Mouse (Mus musculus) liver, embryonic 11.5 days (tissue): Measurements from ENCODE around the gene Hecw2. TPM values are rescaled to one million over a fixed set of nuclear protein-coding genes. Genes with fewer than 3 reads are reported as not detected.

Experiments used
- ATAC-seq: fragments of 200-750 bp; cut with Nextera tagmentation; replicated peaks from 2 replicates; pipeline ENCODE4 v1.8.0; 2017; ENCODE audit warnings: moderate number of reproducible peaks, mild to moderate bottlenecking, moderate TSS enrichment, moderate library complexity; ENCODE audit not compliant: low FRiP score
- DNase-seq: peaks from one replicate; pipeline ENCODE4 v3.0.0-alpha.2; 2017; ENCODE audit warnings: low spot score
- H3K27ac ChIP-seq: fragments of 300-500 bp; sonication (generic); 2 replicates; pipeline ENCODE4 v1.5.1; 2014; ENCODE audit warnings: mild to moderate bottlenecking, low read depth, low read length, control low read depth
- H3K27me3 ChIP-seq: fragments of 300-500 bp; sonication (generic); replicated peaks from 2 replicates; pipeline ENCODE4 v1.6.1; 2014; ENCODE audit warnings: low read length, mixed read lengths; ENCODE audit not compliant: control insufficient read depth, insufficient read depth
- H3K36me3 ChIP-seq: fragments of 300-500 bp; sonication (generic); 2 replicates; pipeline ENCODE4 v1.6.1; 2014; ENCODE audit warnings: mild to moderate bottlenecking, low read length, moderate library complexity, mixed read lengths; ENCODE audit not compliant: control insufficient read depth, insufficient read depth
- H3K4me1 ChIP-seq: fragments of 300-500 bp; sonication (generic); replicated peaks from 2 replicates; pipeline ENCODE4 v1.6.1; 2014; ENCODE audit warnings: low read length, mixed read lengths; ENCODE audit not compliant: control insufficient read depth, insufficient read depth
- H3K4me2 ChIP-seq: fragments of 300-500 bp; sonication (generic); 2 replicates; pipeline ENCODE4 v1.6.1; 2014; ENCODE audit warnings: mild to moderate bottlenecking, control low read depth, moderate library complexity
- H3K4me3 ChIP-seq: fragments of 300-500 bp; sonication (generic); 2 replicates; pipeline ENCODE4 v1.5.1; 2014; ENCODE audit warnings: low read depth, low read length, control low read depth
- H3K9ac ChIP-seq: fragments of 300-500 bp; sonication (generic); 2 replicates; pipeline ENCODE4 v1.6.1; 2014; ENCODE audit warnings: low read depth, low read length, control low read depth
- H3K9me3 ChIP-seq: fragments of 300-500 bp; sonication (generic); 2 replicates; pipeline ENCODE4 v1.6.1; 2016; ENCODE audit warnings: low read length, inconsistent platforms, mixed read lengths; ENCODE audit not compliant: control insufficient read depth
- WGBS: fragments of 180-500 bp; shearing (Covaris S2); extraction: QIAGEN DNeasy Blood & Tissue Kit; methylation state at CpG from one replicate; pipeline ENCODE4 v1.1.7; 2014; 5-methylcytosine and 5-hydroxymethylcytosine counted together
- polyA plus RNA-seq: library from polyadenylated mRNA; unstranded; fragments of >200 nt; fragmentation: Nextera tagmentation; extraction: Ambion mirVana; gene quantifications from 2 replicates; pipeline ENCODE4 v1.2.1, GENCODE M21; 2014

Hecw2 gene
- polyA plus RNA-seq, 1 experiment from 2014 or later, result 1.8 TPM

DNA sequence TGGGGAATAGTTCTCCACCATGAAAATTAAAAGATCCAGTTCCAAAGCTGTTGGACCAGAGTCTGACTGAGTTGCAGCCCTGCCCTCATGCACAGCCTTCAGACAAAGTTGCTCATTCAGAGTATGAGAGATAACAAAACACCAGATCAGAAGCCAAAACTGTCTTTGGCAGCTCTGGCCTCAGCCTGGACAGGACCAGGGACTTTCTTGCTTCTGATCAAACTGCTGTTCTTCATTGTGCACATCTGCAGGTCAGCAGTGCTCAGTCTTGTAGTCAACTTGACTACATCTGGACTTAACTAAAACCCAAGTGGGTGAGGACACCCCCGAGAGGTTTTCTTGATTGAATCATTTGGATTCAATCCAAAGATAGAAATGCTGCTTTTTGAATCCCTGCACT, 120.5 kb downstream of the Hecw2 start:
- no peak overlapping the region for H3K9ac ChIP-seq
- WGBS, result 71% methylated on average over 1 of the region's 1 CpGs
- H3K4me2 ChIP-seq, result no peak overlapping the region
- no peaks in the 10 kb centered on the region for H3K36me3 ChIP-seq
- ATAC-seq (no peak), DNase-seq (no peak)
- H3K9me3 ChIP-seq, result no peaks in the 10 kb centered on the region
- H3K4me1 ChIP-seq, result no peaks in the 10 kb centered on the region
- H3K27me3 ChIP-seq, result no peaks in the 10 kb centered on the region
- no peak overlapping the region for H3K4me3 ChIP-seq
- no peak overlapping the region for H3K27ac ChIP-seq

DNA sequence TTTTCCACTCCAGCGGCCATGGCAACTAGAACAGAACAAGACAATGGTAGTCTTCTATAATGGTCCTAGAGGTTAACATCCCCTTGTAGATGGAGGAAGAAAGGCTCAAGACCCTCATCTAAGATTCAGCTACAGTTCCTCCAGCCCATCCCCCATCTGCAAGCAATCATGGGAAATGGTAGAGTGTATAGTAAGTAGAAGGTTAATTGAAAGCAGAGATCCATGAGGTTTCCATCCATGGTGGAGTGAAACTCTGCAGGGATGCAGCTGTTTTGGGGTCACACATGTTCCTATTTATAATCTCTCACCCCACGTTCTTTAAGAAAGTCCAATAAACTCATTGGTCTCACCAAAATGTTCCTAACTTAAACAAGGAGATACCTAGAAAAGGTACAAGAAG, 124.8 kb downstream of the Hecw2 start:
- Histone ChIP-seq H3K27ac (no peak overlapping the region), H3K27me3 (no peaks in the 10 kb centered on the region), H3K4me1 (no peaks in the 10 kb centered on the region; the same call in 1 of the 2 replicates), H3K36me3 (no peaks in the 10 kb centered on the region), H3K4me2 (no peak overlapping the region), H3K9me3 (no peaks in the 10 kb centered on the region), H3K4me3 (no peak overlapping the region), H3K9ac (no peak overlapping the region)
- ATAC-seq, result no peak
- 69% methylated on average over 2 of the region's 2 CpGs for WGBS
- no peak for DNase-seq

- Histone ChIP-seq H3K27ac (no peak overlapping the region), H3K4me3 (no peak overlapping the region), H3K27me3 (no peaks in the 10 kb centered on the region), H3K9me3 (no peaks in the 10 kb centered on the region), H3K4me2 (no peak overlapping the region), H3K36me3 (no peaks in the 10 kb centered on the region), H3K9ac (no peak overlapping the region), H3K4me1 (no peaks in the 10 kb centered on the region; the same call in 1 of the 2 replicates)
- DNase-seq (no peak), ATAC-seq (no peak)
- WGBS, result 76% methylated on average over 1 of the region's 1 CpGs
Observed at GRCm38 (mm10) chr1:54068248-54068647, 126.7 kb downstream of the Hecw2 start.

DNA sequence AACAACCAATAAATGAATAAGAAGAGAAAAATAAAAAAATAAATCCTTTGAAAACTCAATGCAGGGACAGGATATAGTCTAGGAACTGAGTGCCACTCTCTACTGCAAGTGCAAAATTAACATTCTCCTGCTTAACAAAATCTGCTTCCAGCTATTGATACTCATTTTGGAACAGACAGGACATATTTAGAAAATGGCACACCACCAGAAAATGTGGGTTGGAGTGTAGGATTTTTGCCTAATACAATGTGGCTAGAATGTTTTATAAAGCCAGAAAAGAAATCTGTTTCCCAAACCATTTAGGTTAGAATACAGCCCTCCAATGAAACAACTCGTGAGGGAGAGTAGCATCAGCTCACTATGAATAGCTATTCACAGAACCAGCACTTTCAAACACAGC, 129.5 kb downstream of the Hecw2 start:
- Histone ChIP-seq H3K9ac (no peak overlapping the region), H3K36me3 (no peaks in the 10 kb centered on the region), H3K4me3 (no peak overlapping the region), H3K27me3 (no peaks in the 10 kb centered on the region), H3K4me1 (no peaks in the 10 kb centered on the region; the same call in 1 of the 2 replicates), H3K4me2 (no peak overlapping the region), H3K27ac (no peak overlapping the region), H3K9me3 (no peaks in the 10 kb centered on the region)
- 68% methylated on average over 1 of the region's 1 CpGs for WGBS
- no peak for ATAC-seq
- no peak for DNase-seq

DNA sequence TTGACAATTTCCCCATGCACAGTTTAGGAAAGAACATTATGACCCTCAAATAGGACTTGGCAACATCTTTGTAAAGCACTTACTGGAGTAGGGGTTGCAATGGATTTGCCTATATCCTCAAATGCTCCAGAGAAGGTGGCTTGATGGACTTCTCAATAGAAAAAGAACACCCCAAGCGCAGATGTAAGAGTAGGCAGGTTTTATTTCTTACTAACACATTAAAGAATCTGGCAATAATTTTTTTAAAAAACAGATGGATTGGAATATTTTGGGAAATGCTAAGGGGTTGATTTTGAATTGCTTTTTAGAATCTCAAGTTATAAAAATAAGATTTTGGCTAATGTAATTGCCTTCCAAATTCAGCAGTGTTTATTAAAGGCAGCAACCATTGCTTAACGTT, 133.9 kb downstream of the Hecw2 start:
- Histone ChIP-seq H3K4me2 (no peak overlapping the region), H3K27ac (no peak overlapping the region), H3K36me3 (no peaks in the 10 kb centered on the region), H3K9me3 (no peaks in the 10 kb centered on the region), H3K27me3 (no peaks in the 10 kb centered on the region), H3K4me1 (no peaks in the 10 kb centered on the region), H3K4me3 (no peak overlapping the region), H3K9ac (no peak overlapping the region)
- DNase-seq (no peak), ATAC-seq (no peak)
- WGBS, result 87% methylated on average over 2 of the region's 2 CpGs

DNA sequence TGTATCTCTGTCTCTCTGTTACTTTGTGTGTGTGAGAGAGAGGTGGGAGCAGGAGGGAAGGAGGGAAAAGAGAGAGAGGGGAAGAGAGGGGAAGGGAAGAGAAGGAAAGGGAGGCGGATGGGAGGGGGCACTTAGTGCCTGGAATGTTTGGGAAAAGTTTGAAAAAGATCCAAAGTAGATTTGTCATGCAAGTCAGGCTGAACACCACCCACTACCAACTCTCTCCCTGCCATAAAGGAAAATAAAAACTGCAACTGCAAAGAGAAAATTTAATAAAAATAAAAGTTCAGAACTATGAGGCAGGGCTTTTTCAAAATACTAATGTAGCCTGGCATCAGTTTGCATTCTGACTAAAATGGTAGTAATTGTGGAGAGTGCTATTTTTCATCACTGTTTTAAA, 135.2 kb downstream of the Hecw2 start:
- DNase-seq (no peak), ATAC-seq (no peak)
- Histone ChIP-seq H3K4me2 (no peak overlapping the region), H3K9ac (no peak overlapping the region), H3K4me1 (no peaks in the 10 kb centered on the region), H3K9me3 (no peaks in the 10 kb centered on the region), H3K4me3 (no peak overlapping the region), H3K36me3 (no peaks in the 10 kb centered on the region), H3K27me3 (no peaks in the 10 kb centered on the region), H3K27ac (no peak overlapping the region)
- WGBS, result 95% methylated on average over 1 of the region's 1 CpGs

DNA sequence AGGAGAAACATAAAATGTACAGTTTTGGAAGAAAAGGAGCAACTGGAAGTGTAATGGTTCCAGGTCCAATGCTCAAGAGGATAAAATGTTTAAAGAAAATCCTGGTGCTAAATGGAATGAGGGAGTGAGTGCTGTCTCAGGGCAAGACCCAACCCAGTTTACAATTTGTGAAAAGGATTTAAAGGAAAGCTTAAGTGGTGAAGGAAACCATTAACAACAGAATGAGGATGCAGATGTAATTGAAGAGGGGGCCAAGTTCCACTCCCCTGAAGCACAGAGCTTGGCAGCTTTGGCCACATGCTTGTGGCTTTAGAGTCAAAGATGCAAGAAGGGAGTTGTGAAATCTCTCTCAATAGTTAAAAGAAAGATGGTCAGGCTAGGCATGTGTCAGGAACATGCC, 142.2 kb downstream of the Hecw2 start:
- H3K4me3 ChIP-seq, result no peak overlapping the region
- H3K27me3 ChIP-seq, result no peaks in the 10 kb centered on the region
- no peak overlapping the region for H3K4me2 ChIP-seq
- DNase-seq, result no peak
- H3K9me3 ChIP-seq, result no peaks in the 10 kb centered on the region
- H3K27ac ChIP-seq, result no peak overlapping the region
- ATAC-seq, result no peak
- H3K9ac ChIP-seq, result no peak overlapping the region
- H3K36me3 ChIP-seq, result no peaks in the 10 kb centered on the region
- no peaks in the 10 kb centered on the region for H3K4me1 ChIP-seq

DNA sequence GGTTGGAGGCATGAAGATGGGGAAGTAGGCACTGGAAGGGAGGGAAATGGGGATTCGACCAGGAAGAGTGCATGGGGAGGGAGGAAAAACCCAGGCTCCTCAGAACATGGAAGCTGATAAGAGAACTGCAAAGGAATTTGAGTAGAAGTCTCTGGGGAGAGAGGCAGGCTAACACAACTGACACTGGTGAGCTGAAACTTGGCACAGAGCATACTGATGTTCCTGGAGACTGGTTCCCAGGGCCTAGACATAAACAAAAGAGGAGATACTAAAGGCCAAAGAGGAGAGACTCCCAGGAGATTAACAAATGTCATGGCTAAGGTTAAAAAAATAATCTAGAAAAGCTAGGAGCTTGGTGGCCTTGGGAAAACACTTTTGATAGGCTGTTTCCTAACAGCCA, 148.0 kb downstream of the Hecw2 start:
- H3K9ac ChIP-seq, result no peak overlapping the region
- no peaks in the 10 kb centered on the region for H3K9me3 ChIP-seq
- WGBS, result 17% methylated on average over 1 of the region's 1 CpGs
- H3K36me3 ChIP-seq, result no peaks in the 10 kb centered on the region
- no peaks in the 10 kb centered on the region for H3K4me1 ChIP-seq
- H3K4me3 ChIP-seq, result no peak overlapping the region
- no peak overlapping the region for H3K4me2 ChIP-seq
- no peak overlapping the region for H3K27ac ChIP-seq
- DNase-seq, result no peak
- H3K27me3 ChIP-seq, result no peaks in the 10 kb centered on the region
- ATAC-seq, result no peak

- no peaks in the 10 kb centered on the region for H3K36me3 ChIP-seq
- no peak overlapping the region for H3K9ac ChIP-seq
- ATAC-seq (no peak), DNase-seq (no peak)
- no peak overlapping the region for H3K27ac ChIP-seq
- H3K4me3 ChIP-seq, result no peak overlapping the region
- H3K4me1 ChIP-seq, result no peaks in the 10 kb centered on the region
- WGBS, result 41% methylated on average over 2 of the region's 2 CpGs
- H3K9me3 ChIP-seq, result no peaks in the 10 kb centered on the region
- H3K27me3 ChIP-seq, result no peaks in the 10 kb centered on the region
- H3K4me2 ChIP-seq, result no peak overlapping the region
Observed at GRCm38 (mm10) chr1:54039062-54039461, 155.9 kb downstream of the Hecw2 start.
